12 mouse cellular contexts compared by ENCODE assay signal in genomic region chr4:125495477-125495876, GRCm38 (mm10). TPM values are rescaled to one million over a fixed set of nuclear protein-coding genes. Genes with fewer than 3 reads are reported as not detected.
DNase-seq lines count a peak whose midpoint lies in the region; ATAC-seq and TF ChIP-seq lines count a peak whose summit lies in the region.
"Had no signal": no experiment of that assay in that cellular context is flagged by ENCODE, and none has a peak within 500 bp of the region (broad histone marks: within the 10 kb centered on the region; RNA-seq: fewer than 3 reads in every experiment).

No protein-coding gene starts in this region.

- 32% methylated on average over 8 of the region's 8 CpGs for WGBS in hindbrain, embryonic 14.5 days

- H3K4me1 ChIP-seq in E14TG2a.4 (replicated peaks; ENCODE audit: low read depth, low read length), result peaks cover 95% of the 10 kb centered on the region
- H3K4me1 ChIP-seq in hindbrain, embryonic 14.5 days (replicated peaks; ENCODE audit: control insufficient read depth, insufficient read depth, low read length), result peaks cover 70% of the 10 kb centered on the region

- DNase-seq in layer of hippocampus, adult 2 months (ENCODE audit: low spot score in 2 of 2), result no peak
- DNase-seq in layer of hippocampus, adult 9-11 months, result no peak
- peak; percentile 48 for DNase-seq in R1 (ENCODE audit: low read depth, low spot score)
- no peak for DNase-seq in hindbrain, embryonic 14.5 days (ENCODE audit: low spot score)
- DNase-seq in spleen, adult 18-20 months, result no peak
- DNase-seq in frontal cortex, postnatal 25 days (ENCODE audit: low spot score in 2 of 2), result no peak
- DNase-seq: gastrocnemius, postnatal 14 days; heart, postnatal 36 days; kidney, postnatal 36 days; thymus, postnatal 36 days had no signal

- no peak overlapping the region for H3K9ac ChIP-seq in hindbrain, embryonic 14.5 days
- H3K9ac ChIP-seq: limb, embryonic 12.5 days had no signal

- no peak for ATAC-seq in hindbrain, embryonic 14.5 days (ENCODE audit: low FRiP score)

- peak overlapping the region; percentile 72 for H3K4me2 ChIP-seq in hindbrain, embryonic 14.5 days (replicated peaks)
- H3K4me2 ChIP-seq: limb, embryonic 12.5 days had no signal

- no peaks in the 10 kb centered on the region for H3K36me3 ChIP-seq in E14TG2a.4 (ENCODE audit: insufficient read depth, low read length)
- H3K36me3 ChIP-seq in hindbrain, embryonic 14.5 days (replicated peaks; ENCODE audit: control insufficient read depth, insufficient read depth), result no peaks in the 10 kb centered on the region
- H3K36me3 ChIP-seq: limb, embryonic 12.5 days had no signal

- H3K27ac ChIP-seq in layer of hippocampus, adult 2 months, result no peak overlapping the region
- no peak overlapping the region for H3K27ac ChIP-seq in hindbrain, embryonic 14.5 days
- H3K27ac ChIP-seq: limb, embryonic 12.5 days had no signal

- H3K9me3 ChIP-seq in E14TG2a.4 (ENCODE audit: low read length), result no peaks in the 10 kb centered on the region
- no peaks in the 10 kb centered on the region for H3K9me3 ChIP-seq in hindbrain, embryonic 14.5 days (ENCODE audit: control insufficient read depth, low read length)
- H3K9me3 ChIP-seq: limb, embryonic 12.5 days had no signal

- peaks cover 34% of the 10 kb centered on the region for H3K27me3 ChIP-seq in E14TG2a.4 (ENCODE audit: insufficient read depth, low read length)
- H3K27me3 ChIP-seq in hindbrain, embryonic 14.5 days (ENCODE audit: control insufficient read depth, insufficient read depth, low read length), result peaks cover 63% of the 10 kb centered on the region

- no peak overlapping the region for H3K4me3 ChIP-seq in layer of hippocampus, adult 2 months
- peak overlapping the region; percentile 43 for H3K4me3 ChIP-seq in E14TG2a.4 (replicated peaks; ENCODE audit: low read length)
- H3K4me3 ChIP-seq in hindbrain, embryonic 14.5 days (replicated peaks; ENCODE audit: low read length), result no peak overlapping the region
- H3K4me3 ChIP-seq: limb, embryonic 12.5 days had no signal

- TF ChIP-seq CTCF in layer of hippocampus, adult 2 months (conservative IDR thresholded peaks at IDR 0.05), result peak; percentile 75
- TF ChIP-seq CTCF in E14TG2a.4 (conservative IDR thresholded peaks at IDR 0.05; ENCODE audit: low read length), result peak; percentile 22

RNA-seq across cellular contexts. Expression of gene Grik3, which starts 5.0 kb away (rescaled TPM):
- 10 to 100 TPM; 24.8 to 25.3 TPM for total RNA-seq in layer of hippocampus, adult 2 months (2021)
- polyA plus RNA-seq in hindbrain, embryonic 14.5 days (2014; fragmentation: Nextera tagmentation; extraction: Ambion mirVana), result 5.9 and 6.0 TPM in 2 replicates
- polyA plus RNA-seq: limb, embryonic 12.5 days had no signal
